Mouse (Mus musculus): ENCODE measurements around the gene Crnkl1. TPM values are rescaled to one million over a fixed set of nuclear protein-coding genes. Genes with fewer than 3 reads are reported as not detected.

Crnkl1 gene
- 30.2 and 30.5 TPM in 2 replicates for polyA plus RNA-seq (2015; fragmentation: Nextera tagmentation; extraction: Ambion mirVana)

DNA sequence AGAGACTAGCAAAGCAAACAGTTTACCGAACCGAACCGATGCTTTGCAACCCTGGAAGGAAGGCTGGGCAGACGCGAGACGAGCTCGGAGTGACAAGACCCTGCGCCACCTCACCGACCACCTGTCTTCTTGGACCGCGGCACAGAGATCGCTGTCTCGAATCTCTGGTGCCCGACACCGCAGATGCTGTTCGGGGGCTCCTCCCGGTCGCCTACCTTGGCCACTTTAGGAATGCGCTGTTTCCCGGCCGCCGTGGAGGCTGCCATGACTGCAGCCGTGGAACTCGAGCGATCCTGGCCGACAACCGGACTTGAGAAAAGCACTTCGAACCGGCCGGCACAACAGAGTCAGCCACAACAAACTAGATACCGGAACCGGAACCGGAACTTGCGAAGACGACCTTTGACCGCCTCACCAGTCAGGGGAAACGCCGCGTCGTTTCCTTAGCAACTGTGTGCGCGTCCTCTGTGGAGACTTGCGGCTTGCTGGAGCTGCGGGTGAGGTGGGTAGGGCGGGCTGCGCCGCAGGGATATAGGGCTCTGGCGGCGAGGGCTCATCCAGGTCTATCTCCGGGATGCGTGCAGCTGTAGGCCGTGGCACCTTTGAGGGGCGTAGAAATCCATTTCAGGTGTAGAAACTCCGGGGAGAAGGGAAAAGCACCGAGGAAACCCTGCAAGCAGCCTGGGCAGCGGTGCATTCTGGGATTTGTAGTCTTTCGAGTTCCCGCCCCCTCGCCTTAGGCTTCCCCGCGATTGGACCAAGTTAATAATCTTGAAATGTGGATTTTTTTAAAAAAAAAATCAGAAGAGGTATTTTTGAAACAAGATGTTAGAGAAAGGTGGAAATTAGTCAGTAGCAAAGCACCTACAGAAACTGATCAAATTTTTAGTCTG, at the start of gene Crnkl1, which contains the start of gene Cfap61:
Crnkl1 (minus strand) TSS at position 676 of the 893 bp plus-strand sequence.
Cfap61 (plus strand) TSS at position 446 of the 893 bp plus-strand sequence.
- Histone ChIP-seq H3K4me2 (peak within 1 kb of the TSS; percentile 90), H3K9ac (peak within 1 kb of the TSS; percentile 71), H3K4me1 (replicated peaks) (peaks cover 10% of the 10 kb centered on the region), H3K9me3 (no peaks in the 10 kb centered on the region), H3K36me3 (peaks cover 25% of the 10 kb centered on the region), H3K27ac (no peak within 1 kb of the TSS; the same call in 1 of the 2 replicates), H3K27me3 (no peaks in the 10 kb centered on the region), H3K4me3 (peak within 1 kb of the TSS; percentile 86)
- peak; percentile 99 for ATAC-seq (ENCODE audit: low FRiP score)
- under 1% methylated on average over 61 of the region's 61 CpGs for WGBS

DNA sequence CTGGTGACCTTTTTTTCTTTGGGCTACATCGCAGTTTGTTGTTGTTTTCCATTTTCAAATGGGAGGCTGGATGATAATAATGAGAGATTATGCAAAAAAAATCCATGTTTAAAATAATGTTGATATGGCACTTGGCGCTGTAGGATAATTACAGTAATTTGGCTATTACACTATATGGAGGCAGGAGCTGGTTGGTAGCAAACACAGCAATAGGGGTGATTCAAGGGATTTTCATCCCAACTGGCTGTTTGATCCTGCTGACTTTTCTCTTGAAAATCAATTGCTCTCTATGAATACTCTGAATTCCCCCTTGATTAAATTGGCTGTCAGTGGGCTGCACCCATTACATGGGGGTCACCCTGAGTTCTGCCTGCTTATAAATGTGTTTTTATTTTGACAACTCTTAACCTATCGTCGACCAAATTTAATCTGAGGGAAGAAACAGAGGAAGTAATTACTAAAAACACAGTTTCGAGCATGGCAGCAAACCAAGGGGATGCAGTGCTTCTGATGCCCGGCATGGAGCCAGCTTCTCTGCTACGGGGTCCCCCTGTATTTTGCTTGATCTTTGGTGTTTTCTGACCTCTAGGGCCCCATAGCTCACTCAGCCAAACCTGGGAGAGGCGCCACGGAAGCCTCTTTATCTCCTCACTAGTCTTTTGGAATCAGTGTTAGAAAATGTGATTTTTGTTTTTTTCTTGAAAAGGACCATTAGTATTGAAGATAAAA, 47.7 kb upstream of the Crnkl1 start:
- ATAC-seq (ENCODE audit: low FRiP score), result no peak
- 64% methylated on average over 9 of the region's 9 CpGs for WGBS
- no peak overlapping the region for H3K27ac ChIP-seq

DNA sequence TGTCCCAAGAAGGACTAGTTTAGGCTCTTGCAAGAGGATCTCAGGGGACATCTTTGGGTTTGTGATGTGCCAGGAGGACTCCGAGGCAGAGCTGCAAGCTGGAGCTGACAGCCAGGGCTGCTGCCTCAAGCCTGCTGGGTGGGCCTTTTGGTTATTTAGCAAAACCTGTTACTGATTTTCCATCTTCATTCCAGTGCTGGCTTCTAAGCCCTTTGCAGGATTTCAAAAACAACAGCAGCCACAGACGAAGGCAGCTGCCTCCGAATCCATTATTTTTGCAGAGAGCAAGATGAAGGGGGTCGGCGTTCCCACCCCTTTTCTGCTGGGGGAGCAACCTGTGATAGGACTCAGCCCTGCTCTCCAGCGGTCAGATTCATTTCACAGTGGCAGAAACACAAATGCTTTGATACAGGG, 46.9 kb upstream of the Crnkl1 start:
- Histone ChIP-seq H3K27me3 (no peaks in the 10 kb centered on the region), H3K9me3 (no peaks in the 10 kb centered on the region), H3K36me3 (no peaks in the 10 kb centered on the region), H3K4me1 (replicated peaks) (peaks cover 24% of the 10 kb centered on the region), H3K27ac (peak overlapping the region; percentile 63), H3K4me2 (no peak overlapping the region), H3K9ac (peak overlapping the region; percentile 24; the same call in 1 of the 2 replicates), H3K4me3 (no peak overlapping the region)
- ATAC-seq (ENCODE audit: low FRiP score), result no peak
- 13% methylated on average over 6 of the region's 6 CpGs for WGBS

More for the DNA sequence above, 47.7 kb upstream of the Crnkl1 start:
- Histone ChIP-seq H3K36me3 (no peaks in the 10 kb centered on the region), H3K4me2 (no peak overlapping the region), H3K4me1 (replicated peaks) (peaks cover 24% of the 10 kb centered on the region), H3K9me3 (no peaks in the 10 kb centered on the region), H3K27me3 (no peaks in the 10 kb centered on the region), H3K9ac (no peak overlapping the region), H3K4me3 (no peak overlapping the region)

DNA sequence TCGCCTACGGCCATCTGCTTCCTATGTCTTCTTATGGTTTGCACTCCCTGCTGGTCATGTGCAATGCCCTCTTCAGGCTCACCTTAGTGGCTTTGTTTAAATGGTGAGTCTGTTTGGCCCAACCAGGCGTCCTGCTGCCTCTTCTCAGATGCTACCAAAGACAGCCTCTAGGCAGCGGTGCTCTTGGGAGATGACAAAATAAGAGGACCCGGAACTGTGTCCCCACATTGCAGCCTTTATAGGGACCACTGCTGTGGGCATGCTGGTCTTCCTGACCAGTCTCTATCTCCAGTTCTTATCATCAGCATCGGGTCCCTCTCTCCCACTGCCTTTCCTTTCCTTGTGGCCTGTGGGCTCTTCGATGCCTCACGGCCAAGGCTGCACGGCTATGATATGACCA, 46.1 kb upstream of the Crnkl1 start:
- Histone ChIP-seq H3K9ac (no peak overlapping the region), H3K4me1 (replicated peaks) (peaks cover 24% of the 10 kb centered on the region), H3K9me3 (no peaks in the 10 kb centered on the region), H3K36me3 (no peaks in the 10 kb centered on the region), H3K27ac (no peak overlapping the region), H3K4me2 (no peak overlapping the region), H3K27me3 (no peaks in the 10 kb centered on the region), H3K4me3 (no peak overlapping the region)
- ATAC-seq (ENCODE audit: low FRiP score), result no peak
- 81% methylated on average over 9 of the region's 9 CpGs for WGBS

DNA sequence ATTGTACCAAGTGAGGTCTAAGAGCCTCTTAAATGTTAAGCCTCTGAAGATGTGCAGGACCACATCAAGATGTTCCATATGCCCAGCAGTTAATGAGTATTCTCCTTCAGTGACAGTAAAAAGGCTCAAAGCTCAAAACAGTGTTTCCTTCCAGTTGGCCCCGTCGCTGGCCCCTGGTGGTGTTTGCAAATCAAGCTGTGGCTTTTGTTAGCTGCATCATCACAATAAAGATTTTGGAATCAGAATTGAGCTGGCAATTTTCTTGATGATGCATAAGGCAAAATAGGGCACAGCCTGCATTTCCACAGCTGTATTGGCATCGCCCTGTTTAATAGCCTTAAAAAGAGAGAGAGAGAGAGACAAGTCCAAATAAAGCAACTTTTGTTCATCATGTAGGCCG, 44.8 kb upstream of the Crnkl1 start:
- 53% methylated on average over 4 of the region's 4 CpGs for WGBS
- no peak overlapping the region for H3K4me2 ChIP-seq
- H3K9ac ChIP-seq, result no peak overlapping the region
- H3K4me1 ChIP-seq (replicated peaks), result peaks cover 24% of the 10 kb centered on the region
- H3K9me3 ChIP-seq, result no peaks in the 10 kb centered on the region
- ATAC-seq (ENCODE audit: low FRiP score), result no peak
- H3K36me3 ChIP-seq, result no peaks in the 10 kb centered on the region
- no peak overlapping the region for H3K27ac ChIP-seq
- no peak overlapping the region for H3K4me3 ChIP-seq
- H3K27me3 ChIP-seq, result no peaks in the 10 kb centered on the region

DNA sequence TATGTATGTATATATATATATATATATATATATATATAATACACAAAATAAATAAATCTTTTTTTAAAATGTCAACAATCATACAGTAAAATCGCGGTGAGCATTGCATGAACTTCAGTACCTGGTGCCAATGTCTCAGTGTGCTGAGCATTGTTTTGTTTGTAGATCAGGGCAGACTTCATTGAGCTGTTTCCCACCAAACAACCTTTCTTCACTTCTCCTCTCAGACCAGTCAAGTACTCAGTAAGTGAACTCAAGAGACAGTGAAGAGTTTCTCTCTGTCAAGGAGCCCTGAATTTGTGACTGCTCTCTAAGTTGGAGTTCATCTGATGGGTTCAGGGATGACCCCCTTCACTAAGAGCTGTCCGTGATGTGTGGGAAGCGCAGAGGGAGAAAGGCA, 37.8 kb upstream of the Crnkl1 start:
- Histone ChIP-seq H3K4me3 (no peak overlapping the region), H3K36me3 (no peaks in the 10 kb centered on the region), H3K27ac (no peak overlapping the region), H3K9ac (no peak overlapping the region), H3K4me2 (no peak overlapping the region), H3K9me3 (no peaks in the 10 kb centered on the region), H3K4me1 (replicated peaks) (no peaks in the 10 kb centered on the region), H3K27me3 (no peaks in the 10 kb centered on the region)
- 86% methylated on average over 4 of the region's 4 CpGs for WGBS
- no peak for ATAC-seq (ENCODE audit: low FRiP score)

DNA sequence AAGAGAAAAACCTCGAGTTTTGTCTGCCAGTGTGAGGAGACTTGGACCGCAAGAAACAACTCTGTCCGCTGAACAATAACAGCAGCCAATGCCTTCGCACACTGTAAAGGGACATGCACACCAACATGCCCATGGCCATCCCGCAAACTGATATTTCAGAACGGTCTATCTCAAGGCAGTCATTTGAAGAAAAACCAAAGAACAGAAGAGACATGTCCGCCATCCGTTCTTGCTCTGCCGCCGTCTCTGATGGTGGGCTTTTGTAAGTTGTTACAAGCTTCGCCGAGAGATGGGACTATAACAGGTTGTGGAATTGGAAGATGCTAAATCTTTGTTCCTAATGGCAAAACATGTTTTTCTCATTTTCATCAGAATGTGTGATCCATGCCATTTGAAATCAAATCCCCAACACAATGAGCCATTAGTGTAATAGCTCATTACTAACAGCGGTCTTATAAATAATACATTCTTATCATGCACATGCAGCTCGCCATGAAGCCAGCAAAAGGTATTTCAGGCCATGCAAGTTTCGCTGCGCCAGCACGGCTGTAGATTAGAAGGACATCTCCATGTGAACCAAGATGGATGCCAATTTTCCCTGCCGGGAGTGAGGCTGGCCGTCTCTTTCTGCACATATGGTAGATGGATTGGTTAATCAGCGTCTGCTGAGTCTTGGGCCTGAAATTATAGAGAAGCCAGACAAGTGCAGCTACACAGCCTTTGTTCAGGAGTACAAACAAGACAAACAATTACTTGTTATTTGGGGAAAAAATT, 36.6 kb upstream of the Crnkl1 start:
- H3K27me3 ChIP-seq, result no peaks in the 10 kb centered on the region
- H3K4me1 ChIP-seq (replicated peaks), result no peaks in the 10 kb centered on the region
- peak; percentile 21; the same call in 1 of the 2 replicates for ATAC-seq (ENCODE audit: low FRiP score)
- H3K4me3 ChIP-seq, result no peak overlapping the region
- 81% methylated on average over 20 of the region's 20 CpGs for WGBS
- H3K27ac ChIP-seq, result peak overlapping the region; percentile 20; the same call in 1 of the 2 replicates
- no peaks in the 10 kb centered on the region for H3K36me3 ChIP-seq
- no peaks in the 10 kb centered on the region for H3K9me3 ChIP-seq
- no peak overlapping the region for H3K9ac ChIP-seq
- H3K4me2 ChIP-seq, result no peak overlapping the region

DNA sequence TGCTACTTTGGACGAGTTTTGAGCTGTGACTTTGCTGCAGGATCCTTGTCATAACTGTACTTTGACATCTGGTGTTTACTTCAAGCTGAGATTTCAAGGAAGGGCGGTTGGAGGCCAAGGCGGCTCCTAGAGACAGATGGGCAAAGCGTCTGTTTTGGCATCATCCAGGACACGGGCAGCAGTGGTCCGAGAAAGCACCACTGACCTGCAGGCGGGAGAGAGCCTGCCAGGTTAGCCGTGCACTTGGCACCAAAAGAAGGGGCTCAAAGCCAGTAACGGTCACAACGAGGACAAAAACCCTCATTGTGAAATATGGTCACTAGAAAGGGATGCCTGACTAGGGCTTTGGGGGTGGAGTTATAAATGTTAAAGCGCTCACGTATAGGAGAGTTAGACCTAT, 35.9 kb upstream of the Crnkl1 start:
- no peaks in the 10 kb centered on the region for H3K36me3 ChIP-seq
- no peaks in the 10 kb centered on the region for H3K9me3 ChIP-seq
- WGBS, result 87% methylated on average over 12 of the region's 12 CpGs
- 0 out of 2 replicates have a peak overlapping the region, but pooled peaks have one; percentile 20 for H3K27ac ChIP-seq
- no peak overlapping the region for H3K9ac ChIP-seq
- no peaks in the 10 kb centered on the region for H3K27me3 ChIP-seq
- H3K4me3 ChIP-seq, result no peak overlapping the region
- H3K4me2 ChIP-seq, result no peak overlapping the region
- H3K4me1 ChIP-seq (replicated peaks), result no peaks in the 10 kb centered on the region
- ATAC-seq (ENCODE audit: low FRiP score), result no peak

DNA sequence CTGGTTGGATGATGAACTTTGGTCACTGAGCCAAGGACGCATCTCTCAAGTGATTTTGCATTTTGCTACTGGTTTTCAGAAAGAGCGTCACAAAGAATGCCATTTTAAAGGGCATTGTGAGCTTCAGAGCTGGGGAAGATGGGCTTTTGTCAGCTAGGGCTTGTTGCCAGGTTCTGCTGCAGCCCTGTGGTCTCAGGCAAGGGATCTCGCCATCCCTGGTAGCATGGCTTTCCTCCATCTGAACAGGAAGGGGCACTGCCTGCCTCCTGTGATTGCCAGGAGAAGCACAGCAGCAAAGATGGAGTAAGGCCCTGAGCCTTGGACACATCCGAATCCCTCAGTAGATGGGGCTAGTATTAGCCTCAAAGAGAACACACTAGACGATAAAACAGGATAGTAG, 27.0 kb upstream of the Crnkl1 start:
- WGBS, result 72% methylated on average over 5 of the region's 5 CpGs
- peaks cover 9% of the 10 kb centered on the region for H3K4me1 ChIP-seq (replicated peaks)
- H3K9ac ChIP-seq, result no peak overlapping the region
- H3K9me3 ChIP-seq, result no peaks in the 10 kb centered on the region
- H3K27ac ChIP-seq, result no peak overlapping the region
- no peaks in the 10 kb centered on the region for H3K36me3 ChIP-seq
- ATAC-seq (ENCODE audit: low FRiP score), result no peak
- H3K27me3 ChIP-seq, result no peaks in the 10 kb centered on the region
- no peak overlapping the region for H3K4me3 ChIP-seq
- no peak overlapping the region for H3K4me2 ChIP-seq

DNA sequence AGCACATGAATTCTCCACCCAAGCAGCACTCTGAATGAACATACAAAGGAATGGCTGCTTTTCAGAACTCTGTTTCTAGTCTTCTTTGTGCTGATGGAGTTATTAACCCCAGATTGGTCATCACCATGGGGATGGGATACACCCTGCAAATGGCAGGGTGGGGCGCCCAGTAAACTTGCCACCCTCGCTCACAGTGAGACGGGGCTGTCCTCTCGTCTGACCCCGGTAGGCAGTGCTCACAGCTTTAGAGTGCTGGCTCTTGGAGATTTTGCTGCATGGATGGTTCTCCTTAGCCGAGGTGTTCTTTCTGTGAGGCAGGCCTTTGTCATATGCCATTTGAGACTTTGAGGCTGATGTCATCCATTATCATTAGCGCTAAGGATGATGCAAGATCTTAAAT, 23.7 kb upstream of the Crnkl1 start:
- H3K27ac ChIP-seq, result no peak overlapping the region
- H3K9me3 ChIP-seq, result no peaks in the 10 kb centered on the region
- WGBS, result 17% methylated on average over 7 of the region's 7 CpGs
- no peak overlapping the region for H3K4me2 ChIP-seq
- no peak for ATAC-seq (ENCODE audit: low FRiP score)
- peaks cover 9% of the 10 kb centered on the region for H3K4me1 ChIP-seq (replicated peaks)
- H3K9ac ChIP-seq, result no peak overlapping the region
- H3K4me3 ChIP-seq, result no peak overlapping the region
- H3K36me3 ChIP-seq, result no peaks in the 10 kb centered on the region
- no peaks in the 10 kb centered on the region for H3K27me3 ChIP-seq

DNA sequence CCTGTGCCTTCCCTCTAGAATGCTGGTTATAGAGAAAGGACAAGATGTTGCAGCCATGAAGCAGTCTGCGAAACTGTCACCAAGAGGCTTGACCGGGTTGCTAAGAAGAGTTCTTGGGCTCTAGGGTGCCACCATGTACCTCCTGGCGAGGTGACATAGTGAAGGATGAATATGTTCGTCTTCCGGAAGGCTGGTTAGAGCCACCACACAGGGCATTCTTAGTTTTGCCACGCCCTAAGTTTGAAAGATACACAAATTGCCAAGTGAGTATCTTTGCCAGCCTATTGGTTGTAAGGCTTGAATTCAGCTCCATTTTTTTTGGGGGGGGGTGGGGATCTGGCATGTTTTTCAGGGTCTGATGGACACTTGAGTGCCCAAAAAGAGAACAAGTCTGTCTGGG, 23.3 kb upstream of the Crnkl1 start:
- no peak for ATAC-seq (ENCODE audit: low FRiP score)
- H3K4me1 ChIP-seq (replicated peaks), result peaks cover 9% of the 10 kb centered on the region
- no peak overlapping the region for H3K4me2 ChIP-seq
- 53% methylated on average over 6 of the region's 6 CpGs for WGBS
- H3K9ac ChIP-seq, result no peak overlapping the region
- H3K9me3 ChIP-seq, result no peaks in the 10 kb centered on the region
- H3K27me3 ChIP-seq, result no peaks in the 10 kb centered on the region
- H3K27ac ChIP-seq, result no peak overlapping the region
- H3K36me3 ChIP-seq, result no peaks in the 10 kb centered on the region
- no peak overlapping the region for H3K4me3 ChIP-seq

DNA sequence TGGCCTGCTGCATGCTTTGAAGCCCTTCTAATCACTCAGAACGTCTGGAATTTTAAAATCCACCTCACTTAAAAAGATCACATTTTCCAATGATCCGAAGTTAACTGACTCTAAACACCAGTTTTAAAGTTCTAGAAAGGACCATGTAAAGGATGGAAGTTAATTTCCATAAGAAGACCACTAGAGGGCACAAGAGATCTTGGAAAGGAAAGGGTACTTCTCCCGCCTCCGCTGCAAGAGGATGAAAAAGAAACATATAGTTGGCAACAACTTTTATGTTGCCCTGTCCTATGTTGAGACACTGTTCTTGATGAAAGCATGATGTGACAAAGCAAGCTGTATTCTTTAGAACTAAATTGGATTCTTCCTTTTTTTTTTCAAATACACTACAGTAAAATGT, 22.6 kb upstream of the Crnkl1 start:
- H3K9me3 ChIP-seq, result no peaks in the 10 kb centered on the region
- H3K4me2 ChIP-seq, result no peak overlapping the region
- no peaks in the 10 kb centered on the region for H3K27me3 ChIP-seq
- H3K4me1 ChIP-seq (replicated peaks), result peaks cover 9% of the 10 kb centered on the region
- H3K36me3 ChIP-seq, result no peaks in the 10 kb centered on the region
- H3K9ac ChIP-seq, result no peak overlapping the region
- no peak overlapping the region for H3K4me3 ChIP-seq
- H3K27ac ChIP-seq, result no peak overlapping the region
- WGBS, result 12% methylated on average over 4 of the region's 4 CpGs
- 0 out of 2 replicates have a peak, but pooled peaks have one; percentile 53 for ATAC-seq (ENCODE audit: low FRiP score)
